Mouse (Mus musculus) layer of hippocampus, postnatal 36 days (tissue): Measurements from ENCODE around the gene Glb1. TPM values are rescaled to one million over a fixed set of nuclear protein-coding genes. Genes with fewer than 3 reads are reported as not detected.
"Not testable (repeated sequence)": the region's sequence is repeated elsewhere in the genome, so short reads cannot be mapped to it uniquely, and the experiment has no call there.

ENCODE experiments used
- DNase-seq, 2 experiments: peaks; one replicate each; pipeline ENCODE4 v3.0.0; 2022
- total RNA-seq, 2 experiments: library from RNA; stranded (reverse); gene quantifications; 2 replicates each; pipeline ENCODE4 v1.2.3; 2021

Glb1 gene
- total RNA-seq, 2 experiments from 2014 or later: 20.6 to 21.9 TPM

DNA sequence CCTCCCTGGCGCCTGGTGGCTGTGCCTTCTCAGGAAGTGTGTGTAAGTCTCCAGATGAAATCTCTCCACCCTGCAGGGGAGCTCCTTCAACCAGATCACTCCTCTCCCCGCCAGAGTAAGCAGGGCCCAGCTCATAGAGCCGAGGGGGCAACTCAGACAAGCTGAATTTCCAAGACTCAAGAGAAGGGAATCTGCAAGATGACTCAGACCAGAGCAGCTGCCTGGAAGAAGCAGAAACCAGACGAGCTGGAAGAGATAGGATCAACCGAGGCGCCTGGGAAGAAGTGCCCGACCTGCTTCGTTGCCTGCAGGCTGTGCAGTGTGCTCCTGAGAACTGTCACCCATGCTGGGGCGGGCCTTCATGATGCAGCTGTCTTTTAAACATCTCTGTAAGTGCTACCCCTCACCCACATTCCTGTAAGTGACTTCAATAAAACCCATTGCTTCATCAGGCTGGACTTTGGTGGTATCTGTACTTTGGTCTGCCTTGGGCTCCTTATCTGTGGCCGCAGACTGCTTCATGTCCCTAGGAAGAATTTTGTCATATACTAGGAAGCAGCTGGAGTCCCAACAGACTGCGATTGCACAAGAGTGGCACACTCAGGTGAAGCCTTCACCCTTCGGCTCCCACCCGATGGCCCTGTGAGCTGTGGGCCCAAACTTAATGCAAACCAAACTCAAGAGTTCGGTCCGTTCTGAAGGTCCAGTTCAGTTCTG is 102.0 kb downstream of the Glb1 start:
- no peak for DNase-seq

- no peak for DNase-seq
These were observed 103.9 kb downstream of the Glb1 start, which contains the start of gene Ccr4 for GRCm38 (mm10) chr9:114504816-114505215. TSS of gene Ccr4 (minus strand) at chr9:114504916.

- no peak for DNase-seq
These were observed 105.7 kb downstream of the Glb1 start for GRCm38 (mm10) chr9:114506564-114506963.

- DNase-seq: no peak
These were observed 106.5 kb downstream of the Glb1 start for GRCm38 (mm10) chr9:114507421-114507820.

DNA sequence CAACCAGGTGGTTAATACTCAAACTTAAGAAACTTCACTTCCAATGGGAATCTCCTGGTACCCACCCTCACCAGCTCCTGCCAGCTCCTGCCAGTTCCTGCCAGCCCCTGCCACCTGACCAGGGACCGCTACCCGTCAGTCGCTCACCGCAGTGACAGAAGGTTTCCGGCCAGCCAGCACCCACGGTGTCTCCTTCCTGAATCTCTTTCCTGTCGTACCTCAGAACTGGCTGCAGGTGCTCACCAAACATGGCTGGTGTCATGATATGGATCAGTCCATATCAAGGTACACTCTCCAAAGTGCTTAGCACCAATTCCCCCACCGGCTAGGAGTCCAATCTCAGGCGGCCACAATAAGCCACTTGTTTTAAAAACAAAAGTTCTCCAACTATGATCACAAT is 108.9 kb downstream of the Glb1 start:
- DNase-seq: no peak

GRCm38 (mm10) chr9:114512831-114513230 is 112.0 kb downstream of the Glb1 start:
- no peak for DNase-seq

- DNase-seq: no peak
These were observed 114.5 kb downstream of the Glb1 start, which contains the start of gene C130032M10Rik for GRCm38 (mm10) chr9:114515364-114515763. TSS of gene C130032M10Rik (plus strand) at chr9:114515697.

DNA sequence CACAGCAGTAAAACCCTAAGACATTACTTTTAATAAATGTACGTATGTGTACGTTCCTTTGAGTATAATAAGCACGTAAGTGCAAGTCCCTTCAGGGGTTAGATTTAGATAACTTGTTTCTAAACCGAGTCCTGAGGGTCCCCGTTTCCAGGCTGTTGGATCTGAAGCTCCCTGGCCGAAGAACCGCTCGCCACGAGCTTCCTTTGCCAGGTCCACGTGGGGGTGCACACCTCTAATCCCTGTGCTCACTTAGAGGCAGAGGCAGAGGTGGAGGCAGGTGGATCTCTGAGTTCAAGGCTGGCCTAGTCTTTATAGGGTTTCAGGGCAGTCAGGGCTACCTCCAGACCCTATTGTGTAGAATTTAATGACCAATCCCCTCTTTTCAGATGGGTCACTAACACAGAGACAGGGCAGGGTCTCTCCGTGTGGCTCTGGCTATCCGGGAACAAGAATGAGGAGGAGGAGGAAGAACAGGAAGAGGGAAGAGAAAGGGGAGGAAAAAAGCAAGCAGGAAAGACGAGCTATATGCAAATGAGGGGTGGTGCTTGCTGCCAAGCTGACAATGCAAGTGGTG is 117.1 kb downstream of the Glb1 start:
- no peak for DNase-seq

DNA sequence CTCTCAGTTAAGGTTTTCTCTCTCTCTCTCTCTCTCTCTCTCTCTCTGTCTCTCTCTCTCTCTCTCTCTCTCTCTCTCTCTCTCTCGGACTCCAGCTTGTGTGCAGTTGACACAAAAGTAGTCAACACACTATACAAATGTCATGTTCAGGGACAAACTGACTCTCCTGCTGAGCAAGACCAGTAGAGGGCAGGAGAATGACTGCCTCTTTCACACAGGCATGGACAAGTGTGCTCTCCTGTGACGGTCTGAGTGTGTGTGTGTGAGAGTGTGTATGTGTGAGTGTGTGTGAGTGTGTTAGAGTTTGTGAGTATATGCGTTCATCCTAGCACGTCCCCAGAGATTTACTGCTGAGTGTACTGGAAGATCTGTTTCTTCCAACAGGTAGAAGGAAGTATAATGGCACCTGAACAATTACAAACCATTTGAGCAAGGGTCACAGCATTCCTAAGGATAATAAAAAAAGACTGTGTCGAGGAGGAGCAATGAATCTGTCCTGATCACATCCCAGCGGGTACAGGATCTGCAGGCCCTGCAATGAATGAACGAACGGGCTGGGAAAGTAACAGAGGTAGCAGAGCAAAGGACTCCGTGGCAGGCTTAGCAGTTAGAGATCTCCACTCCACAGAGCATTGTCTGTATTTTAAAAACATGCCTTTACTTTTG is 118.1 kb downstream of the Glb1 start:
- no peak for DNase-seq

DNA sequence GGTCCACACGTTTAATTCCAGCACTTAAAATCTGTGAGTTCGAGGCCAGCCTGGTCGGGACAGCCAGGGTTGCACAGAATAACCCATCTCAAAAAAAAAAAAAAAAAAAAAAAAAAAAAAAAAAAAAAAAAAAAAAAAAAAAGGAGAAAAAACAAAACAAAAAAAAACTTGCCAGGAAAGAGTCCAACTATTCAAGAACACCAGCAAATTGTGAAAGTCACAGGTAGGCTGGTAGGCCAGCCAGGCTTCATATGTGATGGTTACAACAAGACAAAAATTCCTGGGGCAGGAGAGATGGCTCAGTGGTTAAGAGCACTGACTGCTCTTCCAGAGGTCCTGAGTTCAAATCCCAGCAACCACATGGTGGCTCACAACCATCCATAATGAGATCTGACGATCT is 119.7 kb downstream of the Glb1 start:
- not testable (repeated sequence) for DNase-seq

DNA sequence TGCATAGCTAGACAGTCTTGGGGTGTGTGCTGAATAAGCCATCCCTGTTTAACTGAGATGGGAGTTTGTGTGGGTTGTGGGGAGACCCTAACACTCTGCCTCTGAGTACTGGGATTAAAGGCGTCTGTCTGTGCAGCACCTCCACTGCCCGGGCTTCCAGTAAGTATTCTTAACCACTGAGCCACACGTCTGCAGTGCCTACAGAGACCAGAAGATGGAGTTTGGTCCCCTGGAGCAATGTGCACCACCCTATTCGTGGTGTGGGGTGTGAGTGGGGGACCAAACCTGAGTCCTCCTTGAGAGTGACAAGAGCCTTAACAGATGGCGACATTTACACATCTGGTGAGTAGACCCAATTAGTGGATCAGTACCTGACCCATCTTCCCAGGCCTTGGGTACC is 121.2 kb downstream of the Glb1 start:
- DNase-seq: no peak

DNA sequence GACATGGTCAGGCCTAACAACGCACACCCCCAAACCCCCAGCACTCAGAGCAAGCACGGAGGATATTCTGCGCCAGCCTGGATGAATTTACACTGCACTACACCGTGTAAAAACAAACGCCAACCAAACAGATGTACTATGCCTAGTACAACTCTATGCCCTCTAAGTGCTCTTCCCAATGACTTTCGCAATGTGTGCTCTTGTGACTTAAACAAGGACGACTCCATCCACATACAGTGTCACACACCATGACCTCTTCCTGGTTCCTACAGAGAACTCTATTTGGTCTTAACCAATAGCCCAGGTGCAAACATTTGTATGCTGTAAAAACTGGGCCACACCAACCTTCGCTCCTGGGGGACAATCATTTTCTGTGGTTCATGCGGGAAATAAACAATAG is 121.6 kb downstream of the Glb1 start:
- DNase-seq: no peak

Other genes starting within 250 kb of the Glb1 start
- not detected for gene Bcl2a1c, start 70.9 kb upstream of the Glb1 start, total RNA-seq
- 1 to 10 TPM; 6.9 to 7.0 TPM for gene Crtap, start 10.4 kb upstream of the Glb1 start, total RNA-seq
- 10 to 100 TPM in 1 of 2 experiments, 1 to 10 TPM in 1; 10.0 to 10.6 TPM for gene Tmppe, start within 50 bp of the Glb1 start, total RNA-seq
- gene Ccr4, start 103.8 kb downstream of the Glb1 start, total RNA-seq: not detected
- not detected for gene C130032M10Rik, start 114.6 kb downstream of the Glb1 start, total RNA-seq
- gene Trim71, start 163.3 kb downstream of the Glb1 start, total RNA-seq: 1 to 10 TPM; 1.1 to 1.5 TPM
- gene Cnot10, start 239.1 kb downstream of the Glb1 start, total RNA-seq: 10 to 100 TPM; 56.1 to 57.3 TPM